In the genomic region with DNA sequence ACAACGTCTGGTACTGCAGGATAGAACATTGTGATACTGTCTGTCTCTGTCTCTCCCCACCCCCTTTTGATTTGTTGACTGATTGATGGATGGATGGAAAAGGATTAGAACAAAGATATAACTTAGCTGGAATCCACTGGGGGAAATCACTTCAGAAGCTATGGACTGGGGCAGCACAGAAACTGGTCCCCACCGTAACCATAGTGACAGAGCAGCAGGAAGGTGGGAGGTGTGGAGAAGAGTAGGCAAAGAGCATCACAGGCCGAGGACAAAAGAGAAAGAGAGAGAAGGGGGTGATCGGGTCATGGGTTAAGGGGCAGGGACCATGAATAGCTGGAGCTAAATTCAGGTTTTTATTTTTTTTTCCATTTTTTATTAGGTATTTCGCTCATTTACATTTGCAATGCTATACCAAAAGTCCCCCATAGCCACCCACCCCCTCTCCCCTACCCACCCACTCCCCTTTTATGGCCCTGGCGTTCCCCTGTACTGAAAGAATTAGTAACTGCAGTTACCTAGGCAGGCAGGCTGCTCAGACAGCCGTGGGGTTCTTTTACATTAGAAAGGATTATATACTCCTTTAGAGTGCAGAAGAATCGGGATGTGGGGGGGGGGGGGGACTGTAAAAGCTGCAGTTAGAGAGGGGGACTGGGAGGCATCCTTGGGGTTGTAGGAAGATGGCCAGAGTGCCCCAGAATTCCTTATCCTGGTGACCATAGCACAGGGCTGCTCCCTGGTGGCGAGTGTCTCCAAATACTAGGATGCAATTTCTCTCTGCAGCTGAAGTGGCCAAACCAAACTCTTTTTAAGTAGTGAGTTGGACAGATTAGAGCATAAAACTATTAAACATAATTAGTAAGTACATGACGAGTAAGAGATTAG, we compare ENCODE assay signal across 8 mouse cellular contexts.
DNase-seq lines count a peak whose midpoint lies in the region; TF ChIP-seq lines count a peak whose summit lies in the region.

No protein-coding gene starts in this region.

- H3K4me3 ChIP-seq in layer of hippocampus, adult 2 months: no peak overlapping the region

- peak overlapping the region; percentile 83 for H3K27ac ChIP-seq in layer of hippocampus, adult 2 months

- DNase-seq in layer of hippocampus, adult 2 months (ENCODE audit: low spot score in 2 of 2): peak in 1 of 2 experiments; percentile 39
- DNase-seq in layer of hippocampus, adult 8-10 months (ENCODE audit: low spot score in 2 of 2): no peak
- peak; percentile 72 for DNase-seq in brain, adult 2 months (ENCODE audit: low read depth, low spot score)
- DNase-seq in embryo, embryonic 10.5 days (ENCODE audit: low spot score): peak; percentile 67
- peak; percentile 41 to 48 for DNase-seq in left cerebral cortex, postnatal 14 days (ENCODE audit: low spot score in 2 of 2)
- no peak for DNase-seq in thymus, adult 18-20 months
- DNase-seq in c-Kit-positive CD71-positive TER-119-positive erythroid progenitor cells, embryonic 14.5 days (ENCODE audit: low spot score): no peak
- no peak for DNase-seq in lung, postnatal 25 days (ENCODE audit: low spot score)

- intact Hi-C loops in left cerebral cortex, postnatal 14 days (cut with DNase I): loop anchor here (5.0 kb wide), 2 partner anchors 72 to 102 kb away; partner anchors contain the start of gene Fra10ac1

- TF ChIP-seq CTCF in layer of hippocampus, adult 2 months (conservative IDR thresholded peaks at IDR 0.05): peak; percentile 72

Comparison
In these comparisons a context has a peak if more than half of its experiments do, and no peak if none do; other contexts are left out.
1. DNase-seq: peak in brain, adult 2 months (single experiment), embryo, embryonic 10.5 days (single experiment) and left cerebral cortex, postnatal 14 days (2 of 2); none in layer of hippocampus, adult 8-10 months (0 of 2), thymus, adult 18-20 months (0 of 2), c-Kit-positive CD71-positive TER-119-positive erythroid progenitor cells, embryonic 14.5 days (single experiment) and lung, postnatal 25 days (single experiment).